Mouse (Mus musculus) gastrocnemius, postnatal 25 days (tissue): Measurements from ENCODE around the gene Ube2n. TPM values are rescaled to one million over a fixed set of nuclear protein-coding genes. Genes with fewer than 3 reads are reported as not detected.

Experiments used
- DNase-seq: peaks from one replicate; pipeline ENCODE4 v3.0.0; 2022
- total RNA-seq, 2 experiments: library from RNA; stranded (reverse); gene quantifications; 1 replicate in 1 of 2; 2 replicates in 1 of 2; pipeline ENCODE4 v1.2.3; 2021

The Ube2n gene
- total RNA-seq, 2 experiments from 2014 or later, result 66.4 to 73.6 TPM

- DNase-seq, result no peak
Observed at GRCm38 (mm10) chr10:95557337-95557828, 42.4 kb downstream of the Ube2n start.

- DNase-seq, result no peak
Observed at GRCm38 (mm10) chr10:95559426-95559825, 44.5 kb downstream of the Ube2n start.

DNA sequence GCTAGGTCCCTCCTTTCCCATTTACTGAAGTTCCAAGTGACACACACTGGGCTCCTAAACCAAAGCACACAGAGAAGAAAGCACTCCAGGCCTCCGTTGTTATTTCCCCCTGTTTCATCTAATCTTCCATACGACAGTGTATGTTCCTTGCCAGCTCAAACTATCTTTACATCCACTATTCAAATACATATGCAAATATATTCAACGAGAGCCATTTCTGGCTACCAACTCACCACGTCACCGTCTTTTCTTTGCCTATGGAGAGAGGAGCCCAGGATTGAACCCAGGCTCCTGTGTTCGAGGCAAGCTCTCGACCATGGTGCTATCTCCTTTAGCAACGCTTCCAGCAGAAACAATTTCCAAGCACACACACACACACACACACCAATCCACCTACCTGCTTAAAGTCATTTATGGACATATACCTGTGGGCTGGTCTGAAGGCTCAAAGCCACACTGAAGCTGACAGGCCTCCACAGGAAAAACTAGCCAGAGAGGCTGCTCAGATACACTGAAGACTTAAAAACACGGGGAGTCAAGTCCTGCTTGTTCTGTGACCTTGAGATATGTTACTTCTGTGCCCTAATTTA lies 45.5 kb downstream of the Ube2n start:
- no peak for DNase-seq

GRCm38 (mm10) chr10:95561616-95562015 lies 46.7 kb downstream of the Ube2n start:
- DNase-seq, result no peak

GRCm38 (mm10) chr10:95562395-95562794 lies 47.5 kb downstream of the Ube2n start:
- no peak for DNase-seq

- peak; percentile 41 for DNase-seq
Observed at GRCm38 (mm10) chr10:95562859-95563841, 48.2 kb downstream of the Ube2n start.

DNA sequence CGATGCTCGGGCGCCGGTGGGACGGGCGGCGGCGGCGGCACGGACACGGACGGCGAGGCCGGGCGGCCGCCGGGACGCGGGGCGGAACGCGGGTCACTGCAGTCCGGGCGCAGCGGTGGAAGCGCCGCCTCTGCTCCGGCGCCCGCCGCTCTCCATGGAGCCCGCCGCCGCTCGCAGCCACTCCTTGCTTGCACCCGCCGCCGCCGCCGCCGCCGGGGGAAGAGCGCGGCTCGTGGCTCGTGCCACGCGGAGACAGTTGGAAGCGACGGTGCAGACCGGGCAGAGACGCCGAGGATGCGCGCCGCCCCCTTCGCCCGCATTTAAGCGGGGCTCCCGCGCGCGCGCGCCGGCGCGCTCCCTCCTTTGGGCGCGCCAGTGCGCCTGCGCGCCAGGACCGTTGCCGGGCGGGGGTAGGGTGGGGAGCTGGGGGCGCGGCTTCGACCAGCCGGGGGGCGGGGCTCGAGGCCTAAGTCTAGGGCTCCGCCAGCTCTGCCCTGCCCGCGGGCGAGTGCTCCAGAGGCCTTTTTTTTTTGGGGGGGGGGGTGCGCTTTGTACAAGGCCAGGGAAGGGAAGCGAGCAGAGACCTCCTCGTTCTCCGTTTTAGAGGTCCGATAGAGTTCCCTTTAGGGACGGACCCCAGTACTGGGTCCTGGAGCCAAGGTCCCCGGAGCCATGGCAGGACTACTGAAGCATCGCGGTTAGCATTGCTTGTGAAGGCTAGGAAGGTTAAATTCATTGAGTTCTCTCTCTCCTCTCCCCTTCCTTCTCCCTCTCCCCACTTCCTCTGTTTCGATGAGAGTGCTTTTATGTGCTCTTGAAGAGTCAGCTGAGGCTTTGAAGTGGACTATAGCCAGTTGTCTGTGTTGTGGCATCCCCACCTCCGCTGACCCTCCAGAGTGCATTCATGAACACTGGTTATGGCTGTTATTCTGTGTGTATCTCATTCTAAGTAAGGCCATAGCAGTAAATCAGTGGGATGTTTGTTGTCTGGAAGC lies 49.2 kb downstream of the Ube2n start, which contains the start of gene Nudt4:
TSS of gene Nudt4 (minus strand) at position 296 of the 995 bp plus-strand sequence.
- peak; percentile 88 for DNase-seq

DNA sequence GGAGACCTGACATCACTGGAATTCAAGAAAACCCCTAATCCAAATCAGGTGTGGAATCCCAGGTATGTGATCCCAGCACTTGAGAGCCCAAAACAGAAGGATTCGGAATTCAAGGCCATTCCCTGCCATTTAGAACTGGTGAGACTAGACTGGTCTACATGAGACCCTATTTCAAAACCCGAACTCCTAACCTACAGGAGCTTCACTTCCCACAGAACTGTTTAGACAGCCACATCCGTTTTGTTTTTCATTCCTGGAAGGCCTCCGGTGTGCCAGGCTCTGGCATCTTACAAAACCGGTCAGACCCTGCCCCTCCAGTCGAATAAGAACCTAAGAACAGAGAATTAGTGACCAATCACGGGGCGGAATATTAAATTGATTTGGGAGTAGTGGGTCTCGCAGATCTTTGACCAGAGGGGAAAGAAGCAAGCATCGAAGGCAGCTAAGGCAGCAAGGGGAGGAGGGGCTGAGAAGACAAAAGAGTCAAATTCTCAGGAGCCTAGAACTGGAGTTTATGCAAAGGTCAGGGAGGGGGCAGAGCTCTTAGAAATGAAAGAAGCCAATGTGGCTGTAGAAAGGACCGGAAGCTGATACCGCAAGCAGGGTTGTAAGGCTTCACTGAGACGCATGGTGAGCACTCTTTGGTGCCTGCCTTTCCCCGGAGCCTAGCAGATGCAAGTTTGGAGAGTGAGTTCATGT lies 50.4 kb downstream of the Ube2n start:
- DNase-seq, result no peak

DNA sequence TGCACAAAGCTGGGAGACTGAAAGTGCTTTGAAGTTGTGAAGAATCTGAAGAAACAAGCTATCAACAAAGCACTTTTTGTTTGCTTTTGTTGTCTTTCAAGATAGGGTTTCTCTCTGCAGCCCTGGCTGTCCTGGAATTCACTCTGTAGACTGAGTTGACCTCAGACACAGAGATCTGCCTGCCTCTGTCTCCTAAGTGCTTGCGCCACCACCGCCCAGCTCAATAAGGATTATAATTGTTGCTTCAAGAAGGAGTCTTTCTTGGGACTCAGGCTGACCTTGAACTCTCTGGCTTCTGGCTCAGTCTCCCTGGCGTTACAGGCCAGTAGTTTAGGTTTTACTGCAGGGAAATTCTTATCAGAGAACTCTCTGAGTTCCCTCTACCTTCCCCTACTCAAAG lies 51.8 kb downstream of the Ube2n start:
- no peak for DNase-seq

- no peak for DNase-seq
Observed at GRCm38 (mm10) chr10:95567550-95567949, 52.6 kb downstream of the Ube2n start.

- DNase-seq, result peak; percentile 21
Observed at GRCm38 (mm10) chr10:95568016-95568415, 53.1 kb downstream of the Ube2n start.

DNA sequence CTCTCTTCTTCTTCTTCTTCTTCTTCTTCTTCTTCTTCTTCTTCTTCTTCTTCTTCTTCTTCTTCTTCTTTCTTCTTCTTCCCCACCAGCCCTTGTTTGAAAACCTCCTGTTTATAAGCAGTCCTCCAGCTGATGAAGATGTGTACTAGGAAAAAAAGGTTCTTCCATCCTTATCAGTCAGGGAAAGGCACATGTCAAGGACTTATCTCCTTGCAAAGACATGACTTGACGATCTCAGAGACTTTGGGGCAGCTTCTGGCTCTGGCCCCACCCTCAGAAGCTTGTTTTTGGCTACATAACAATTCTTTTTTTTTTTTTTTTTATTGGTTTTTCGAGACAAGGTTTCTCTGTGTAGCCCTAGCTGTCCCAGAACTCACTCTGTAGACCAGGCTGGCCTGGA lies 54.5 kb downstream of the Ube2n start:
- no peak for DNase-seq

DNA sequence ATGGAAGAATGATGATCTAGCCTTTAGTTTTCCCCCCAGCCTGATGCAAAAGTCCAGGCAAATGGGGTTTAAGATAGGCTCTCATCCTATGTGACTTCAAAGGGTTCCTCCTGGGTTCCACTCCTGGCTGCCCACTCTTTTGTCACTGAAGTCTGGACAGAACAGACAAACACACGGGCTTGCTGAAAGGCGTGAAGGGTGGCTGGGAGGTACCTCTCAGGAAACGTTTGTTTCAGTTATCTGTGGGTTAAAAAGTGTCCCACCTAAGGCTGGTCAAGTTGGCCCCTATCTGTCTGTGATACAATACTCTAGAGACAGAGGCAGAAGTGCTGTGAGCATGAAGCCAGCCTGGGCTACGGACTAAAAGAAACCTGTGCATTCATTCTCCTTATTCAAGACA lies 60.0 kb downstream of the Ube2n start:
- no peak for DNase-seq

- DNase-seq, result no peak
Observed at GRCm38 (mm10) chr10:95575839-95576380, 61.0 kb downstream of the Ube2n start.

DNA sequence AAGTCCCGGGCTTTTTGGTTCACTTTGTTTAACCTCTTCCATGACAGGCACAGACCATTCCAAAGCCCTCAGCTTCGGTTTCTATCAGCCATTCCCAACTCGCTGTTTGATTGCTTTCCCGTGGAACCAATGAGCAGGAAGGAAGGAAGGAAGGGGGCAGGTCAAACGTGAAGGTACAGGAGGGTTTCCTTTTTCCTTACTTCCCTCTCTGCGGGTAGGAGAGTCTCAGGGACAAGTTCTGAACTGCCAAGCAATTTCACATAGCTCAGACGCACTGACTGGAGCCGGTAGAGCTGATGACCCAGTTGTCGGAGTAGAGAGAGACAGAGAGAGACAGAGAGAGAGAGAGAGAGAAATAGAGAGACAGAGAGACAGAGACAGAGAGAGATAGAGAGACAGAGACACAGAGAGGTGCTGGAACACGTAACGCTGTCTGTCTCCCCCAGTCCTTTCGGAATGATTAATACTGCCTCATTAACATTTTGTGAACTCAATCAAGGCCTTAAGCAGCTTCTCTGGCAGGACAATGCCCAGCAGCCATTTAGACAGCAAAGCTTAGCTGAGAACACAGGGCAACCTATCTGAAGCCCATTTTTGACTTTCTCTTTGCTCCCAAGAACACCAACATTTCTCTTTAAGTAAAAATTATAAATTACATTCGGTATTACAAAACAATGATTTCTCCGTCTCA lies 62.1 kb downstream of the Ube2n start:
- no peak for DNase-seq

DNA sequence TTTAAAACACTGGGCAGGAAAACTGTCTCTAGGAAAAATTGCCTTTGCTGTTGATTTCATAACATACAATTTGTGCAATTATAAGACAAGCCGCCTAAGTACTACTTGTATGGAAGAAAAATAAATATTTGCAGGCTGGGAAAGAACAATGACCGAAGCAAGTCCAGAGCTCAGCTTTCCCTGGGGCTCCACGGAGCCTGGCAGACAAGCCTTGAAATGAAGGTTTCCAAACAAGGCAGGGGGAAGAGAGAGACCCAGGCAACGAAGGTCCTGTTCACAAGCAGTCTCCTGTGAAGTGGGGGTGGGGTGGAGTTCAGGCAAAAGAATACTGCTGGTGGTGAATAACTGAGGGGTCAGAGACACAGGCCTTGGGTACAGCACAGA lies 62.6 kb downstream of the Ube2n start:
- no peak for DNase-seq

DNA sequence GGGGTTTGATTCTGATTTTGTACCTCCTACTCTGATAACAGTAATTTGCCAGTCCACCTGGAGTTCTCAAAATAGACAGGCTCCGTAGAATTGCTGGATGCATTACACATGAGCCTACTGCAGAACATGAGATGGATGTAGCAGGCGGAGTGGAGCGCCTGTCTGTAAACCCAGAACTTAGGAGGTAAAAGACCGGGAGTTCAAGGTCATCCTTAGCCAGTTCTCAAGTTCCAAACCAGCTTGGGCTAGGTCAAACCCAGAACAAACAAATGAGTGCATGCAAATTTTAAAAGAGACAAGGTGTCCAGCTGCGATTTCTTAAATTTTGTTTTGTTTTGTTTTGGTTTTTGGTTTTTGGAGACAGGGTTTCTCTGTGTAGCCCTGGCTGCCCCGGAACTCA lies 70.6 kb downstream of the Ube2n start:
- DNase-seq, result no peak

DNA sequence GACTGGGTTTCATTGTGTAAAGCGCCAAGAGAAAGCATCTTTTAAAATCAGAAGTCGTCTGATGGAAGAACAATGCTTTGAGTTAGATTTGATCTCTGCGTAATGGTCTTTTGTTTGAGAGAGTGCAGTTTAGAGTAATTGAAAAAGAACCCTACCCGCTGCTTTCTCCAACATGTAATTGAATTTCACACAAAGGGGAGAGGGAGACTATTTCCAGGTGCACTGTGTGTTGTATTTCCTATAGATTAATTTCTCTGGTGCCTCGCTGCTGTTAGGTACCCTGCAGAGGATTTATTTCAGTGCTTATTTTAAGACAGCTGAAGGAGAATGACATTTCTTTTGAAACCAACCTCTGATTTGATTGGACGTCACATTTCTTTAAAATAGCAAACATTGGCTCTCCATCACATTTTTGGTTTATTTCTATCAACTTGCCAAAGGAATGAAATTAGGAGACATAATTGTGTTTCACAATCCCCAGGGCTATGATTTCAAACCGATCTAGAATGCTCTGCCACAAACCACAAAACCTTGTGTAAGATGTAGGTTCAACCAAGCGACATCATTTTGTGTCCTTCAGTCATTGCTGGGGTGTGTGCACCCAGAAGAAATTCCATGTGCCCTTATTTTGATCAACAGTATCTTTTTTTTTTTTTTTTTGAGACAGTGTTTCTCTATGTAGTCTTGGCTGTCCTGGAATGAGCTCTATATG lies 72.7 kb downstream of the Ube2n start:
- DNase-seq, result no peak

DNA sequence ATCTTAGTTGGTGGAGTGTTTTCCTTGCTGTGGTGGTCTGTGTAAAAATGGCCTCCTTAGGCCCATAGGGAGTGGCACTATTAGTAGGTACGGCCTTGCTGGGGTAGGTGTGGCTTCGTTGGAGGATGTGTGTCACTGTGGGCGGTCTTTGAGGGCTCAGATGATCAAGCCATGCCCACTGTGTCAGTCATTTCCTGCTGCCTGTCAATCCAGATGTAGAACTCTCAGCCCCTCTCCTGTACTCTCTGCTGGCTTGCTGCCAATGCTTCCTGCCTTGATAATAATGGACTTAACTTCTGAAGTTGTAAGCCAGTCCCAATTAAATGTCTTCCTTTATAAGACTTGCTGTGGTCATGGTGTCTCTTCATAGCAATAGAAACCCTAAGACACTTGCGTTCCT lies 74.3 kb downstream of the Ube2n start:
- no peak for DNase-seq

GRCm38 (mm10) chr10:95590196-95590595 lies 75.3 kb downstream of the Ube2n start:
- no peak for DNase-seq
